Mouse (Mus musculus): ENCODE measurements around the gene Cacnb4. TPM values are rescaled to one million over a fixed set of nuclear protein-coding genes. Genes with fewer than 3 reads are reported as not detected.
A peak's percentile ranks its signal among the peaks of the same experiment; 100 is the strongest.

Gene Cacnb4
- polyA plus RNA-seq, 1 experiment from 2014 or later: 1.2 TPM

- WGBS: 50% methylated on average over 6 of the region's 6 CpGs
- H3K4me1 ChIP-seq: peaks cover 6% of the 10 kb centered on the region; the same call in 1 of the 2 replicates
- no peak overlapping the region for H3K4me2 ChIP-seq
Measured at GRCm38 (mm10) chr2:52643657-52644056, 33.0 kb downstream of the Cacnb4 start.

DNA sequence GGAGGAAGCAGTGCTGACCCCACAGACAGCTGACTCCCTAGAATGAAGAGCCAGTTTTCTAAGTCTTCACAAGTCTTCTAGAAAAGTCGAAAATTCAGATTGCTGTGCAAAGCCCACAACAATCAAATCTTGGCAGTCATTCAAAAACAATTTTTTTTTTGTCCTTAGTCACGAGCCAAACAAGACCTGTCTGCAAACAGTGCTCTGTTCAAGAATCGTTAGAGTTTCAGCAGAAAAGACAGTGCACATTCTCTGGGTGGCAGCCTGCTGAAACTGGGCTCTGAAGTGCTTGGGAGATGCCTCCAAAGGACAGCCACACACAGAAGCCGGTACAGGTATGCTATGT lies 37.1 kb downstream of the Cacnb4 start:
- H3K36me3 ChIP-seq: no peaks in the 10 kb centered on the region
- no peak; the same call in 1 of the 2 replicates for ATAC-seq (ENCODE audit: borderline replicate concordance, extremely low read depth, low FRiP score, low TSS enrichment)
- H3K4me2 ChIP-seq: no peak overlapping the region
- peaks cover 12% of the 10 kb centered on the region for H3K4me1 ChIP-seq
- 0 out of 2 replicates have a peak overlapping the region, but pooled peaks have one; percentile 22 for H3K27ac ChIP-seq
- no peaks in the 10 kb centered on the region for H3K27me3 ChIP-seq
- no peak overlapping the region for H3K9ac ChIP-seq
- 25% methylated on average over 4 of the region's 4 CpGs for WGBS
- H3K4me3 ChIP-seq: no peak overlapping the region
- H3K9me3 ChIP-seq: no peaks in the 10 kb centered on the region

More at GRCm38 (mm10) chr2:52643657-52644056, 33.0 kb downstream of the Cacnb4 start:
- no peaks in the 10 kb centered on the region for H3K27me3 ChIP-seq
- H3K36me3 ChIP-seq: no peaks in the 10 kb centered on the region
- H3K27ac ChIP-seq: no peak overlapping the region
- no peak for ATAC-seq (ENCODE audit: borderline replicate concordance, extremely low read depth, low FRiP score, low TSS enrichment)
- H3K9me3 ChIP-seq: no peaks in the 10 kb centered on the region
- no peak overlapping the region for H3K4me3 ChIP-seq
- no peak overlapping the region for H3K9ac ChIP-seq

DNA sequence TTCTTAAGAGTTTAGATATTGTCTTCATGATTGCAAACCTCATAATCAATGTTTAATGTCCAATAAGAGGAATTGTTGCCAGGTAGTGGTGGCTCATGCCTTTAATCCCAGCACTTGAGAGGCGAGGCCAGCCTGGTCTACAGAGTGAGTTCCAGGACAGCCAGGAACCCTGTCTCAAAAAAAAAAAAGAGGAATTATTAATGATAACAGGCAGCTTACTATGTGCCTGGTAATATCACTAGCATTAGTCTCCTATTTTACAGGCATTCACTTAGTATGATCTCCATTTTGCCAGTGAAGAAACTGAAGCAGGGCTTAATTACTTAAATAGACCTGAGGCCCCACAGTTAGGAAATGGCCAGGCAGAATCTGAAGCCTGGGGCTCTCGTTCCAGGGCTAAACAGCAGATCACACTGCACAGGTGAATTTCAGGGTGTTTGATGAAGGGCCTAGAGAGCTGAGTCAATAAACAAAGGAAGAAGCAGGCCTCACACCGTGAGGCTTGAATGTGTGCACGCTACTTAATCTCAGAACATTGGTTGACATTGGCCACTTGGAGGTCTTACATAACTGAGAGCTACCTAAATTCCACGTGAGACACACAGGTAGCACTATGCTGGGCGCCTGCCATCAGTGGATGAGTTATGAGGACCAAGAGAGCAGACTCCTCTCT lies 37.6 kb downstream of the Cacnb4 start:
- Histone ChIP-seq H3K36me3 (no peaks in the 10 kb centered on the region), H3K4me2 (no peak overlapping the region), H3K27ac (peak overlapping the region; percentile 22; the same call in 1 of the 2 replicates), H3K4me1 (peaks cover 12% of the 10 kb centered on the region), H3K9ac (no peak overlapping the region), H3K9me3 (no peaks in the 10 kb centered on the region), H3K4me3 (no peak overlapping the region), H3K27me3 (no peaks in the 10 kb centered on the region)
- ATAC-seq (ENCODE audit: borderline replicate concordance, extremely low read depth, low FRiP score, low TSS enrichment): no peak; the same call in 1 of the 2 replicates
- 44% methylated on average over 6 of the region's 6 CpGs for WGBS

GRCm38 (mm10) chr2:52638226-52638625 lies 38.4 kb downstream of the Cacnb4 start:
- Histone ChIP-seq H3K4me3 (no peak overlapping the region), H3K9me3 (no peaks in the 10 kb centered on the region), H3K9ac (no peak overlapping the region), H3K4me2 (no peak overlapping the region), H3K27ac (no peak overlapping the region), H3K4me1 (peaks cover 12% of the 10 kb centered on the region), H3K36me3 (no peaks in the 10 kb centered on the region), H3K27me3 (no peaks in the 10 kb centered on the region)
- peak; percentile 35; the same call in 1 of the 2 replicates for ATAC-seq (ENCODE audit: borderline replicate concordance, extremely low read depth, low FRiP score, low TSS enrichment)
- WGBS: 26% methylated on average over 4 of the region's 4 CpGs

GRCm38 (mm10) chr2:52636051-52636450 lies 40.6 kb downstream of the Cacnb4 start:
- no peak overlapping the region for H3K9ac ChIP-seq
- no peaks in the 10 kb centered on the region for H3K9me3 ChIP-seq
- no peak for ATAC-seq (ENCODE audit: borderline replicate concordance, extremely low read depth, low FRiP score, low TSS enrichment)
- no peak overlapping the region for H3K4me2 ChIP-seq
- H3K27me3 ChIP-seq: no peaks in the 10 kb centered on the region
- peaks cover 12% of the 10 kb centered on the region for H3K4me1 ChIP-seq
- H3K4me3 ChIP-seq: no peak overlapping the region
- WGBS: 61% methylated on average over 5 of the region's 5 CpGs
- no peaks in the 10 kb centered on the region for H3K36me3 ChIP-seq
- no peak overlapping the region for H3K27ac ChIP-seq

- Histone ChIP-seq H3K9me3 (no peaks in the 10 kb centered on the region), H3K4me3 (no peak overlapping the region), H3K9ac (no peak overlapping the region), H3K27ac (no peak overlapping the region), H3K4me1 (peaks cover 12% of the 10 kb centered on the region), H3K36me3 (no peaks in the 10 kb centered on the region), H3K27me3 (no peaks in the 10 kb centered on the region), H3K4me2 (no peak overlapping the region)
- no peak for ATAC-seq (ENCODE audit: borderline replicate concordance, extremely low read depth, low FRiP score, low TSS enrichment)
- 27% methylated on average over 4 of the region's 4 CpGs for WGBS
Measured at GRCm38 (mm10) chr2:52635358-52635757, 41.3 kb downstream of the Cacnb4 start.

DNA sequence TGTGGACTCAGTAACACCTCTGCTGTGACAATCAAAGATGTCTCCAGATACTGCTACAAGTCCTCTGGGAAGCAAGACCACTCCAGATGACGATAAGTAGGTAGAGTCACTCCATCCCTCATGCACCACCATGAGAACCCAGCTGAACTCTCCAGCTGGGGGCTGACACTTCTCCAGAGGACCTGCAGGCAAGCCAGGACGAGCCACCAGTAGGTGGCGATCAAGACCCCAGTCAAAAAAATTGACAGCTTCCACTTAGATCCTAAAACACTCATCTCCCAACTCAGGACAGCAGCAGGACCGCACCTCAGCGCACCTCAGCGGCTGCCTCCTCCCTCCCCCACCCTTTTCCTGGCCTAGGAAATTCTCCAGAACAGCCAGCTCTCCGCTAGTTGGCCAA lies 43.8 kb downstream of the Cacnb4 start:
- no peaks in the 10 kb centered on the region for H3K36me3 ChIP-seq
- H3K4me1 ChIP-seq: no peaks in the 10 kb centered on the region
- no peak; the same call in 1 of the 2 replicates for ATAC-seq (ENCODE audit: borderline replicate concordance, extremely low read depth, low FRiP score, low TSS enrichment)
- 4% methylated on average over 7 of the region's 7 CpGs for WGBS
- H3K27me3 ChIP-seq: no peaks in the 10 kb centered on the region
- H3K4me2 ChIP-seq: no peak overlapping the region
- H3K4me3 ChIP-seq: no peak overlapping the region
- no peak overlapping the region for H3K27ac ChIP-seq
- no peaks in the 10 kb centered on the region for H3K9me3 ChIP-seq
- no peak overlapping the region for H3K9ac ChIP-seq

GRCm38 (mm10) chr2:52628186-52628585 lies 48.4 kb downstream of the Cacnb4 start:
- Histone ChIP-seq H3K27ac (no peak overlapping the region), H3K4me3 (no peak overlapping the region), H3K27me3 (no peaks in the 10 kb centered on the region), H3K36me3 (no peaks in the 10 kb centered on the region), H3K9ac (no peak overlapping the region), H3K9me3 (no peaks in the 10 kb centered on the region), H3K4me2 (no peak overlapping the region), H3K4me1 (peaks cover 10% of the 10 kb centered on the region)
- 64% methylated on average over 4 of the region's 4 CpGs for WGBS
- no peak for ATAC-seq (ENCODE audit: borderline replicate concordance, extremely low read depth, low FRiP score, low TSS enrichment)

DNA sequence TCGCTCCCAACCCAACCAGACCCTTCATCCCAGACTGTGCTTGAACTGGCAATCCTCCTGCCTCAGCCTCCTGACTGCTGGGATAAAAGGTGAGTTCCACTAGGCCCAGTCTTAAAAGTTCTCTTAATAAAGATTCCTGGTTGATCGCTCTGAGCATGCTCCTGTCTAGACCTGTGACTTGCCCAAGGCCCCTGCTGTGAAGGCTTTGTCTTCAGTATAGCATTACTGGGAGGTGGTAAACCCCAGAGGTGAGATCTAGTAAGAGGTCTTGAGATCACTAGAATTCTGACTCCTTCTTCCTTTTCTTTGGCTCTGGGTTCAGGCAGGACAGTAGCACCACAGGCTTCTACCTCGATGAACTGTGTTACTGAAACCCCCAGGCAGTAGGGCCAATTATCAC lies 50.4 kb downstream of the Cacnb4 start:
- no peak overlapping the region for H3K4me3 ChIP-seq
- peaks cover 14% of the 10 kb centered on the region for H3K4me1 ChIP-seq
- H3K27ac ChIP-seq: no peak overlapping the region
- H3K4me2 ChIP-seq: no peak overlapping the region
- 93% methylated on average over 3 of the region's 3 CpGs for WGBS
- no peaks in the 10 kb centered on the region for H3K9me3 ChIP-seq
- H3K27me3 ChIP-seq: no peaks in the 10 kb centered on the region
- H3K36me3 ChIP-seq: no peaks in the 10 kb centered on the region
- H3K9ac ChIP-seq: no peak overlapping the region
- no peak for ATAC-seq (ENCODE audit: borderline replicate concordance, extremely low read depth, low FRiP score, low TSS enrichment)

GRCm38 (mm10) chr2:52625731-52626130 lies 50.9 kb downstream of the Cacnb4 start:
- Histone ChIP-seq H3K36me3 (no peaks in the 10 kb centered on the region), H3K9me3 (no peaks in the 10 kb centered on the region), H3K4me3 (no peak overlapping the region), H3K4me1 (peaks cover 14% of the 10 kb centered on the region), H3K4me2 (no peak overlapping the region), H3K27ac (no peak overlapping the region), H3K27me3 (no peaks in the 10 kb centered on the region), H3K9ac (no peak overlapping the region)
- 77% methylated on average over 6 of the region's 6 CpGs for WGBS
- no peak for ATAC-seq (ENCODE audit: borderline replicate concordance, extremely low read depth, low FRiP score, low TSS enrichment)

DNA sequence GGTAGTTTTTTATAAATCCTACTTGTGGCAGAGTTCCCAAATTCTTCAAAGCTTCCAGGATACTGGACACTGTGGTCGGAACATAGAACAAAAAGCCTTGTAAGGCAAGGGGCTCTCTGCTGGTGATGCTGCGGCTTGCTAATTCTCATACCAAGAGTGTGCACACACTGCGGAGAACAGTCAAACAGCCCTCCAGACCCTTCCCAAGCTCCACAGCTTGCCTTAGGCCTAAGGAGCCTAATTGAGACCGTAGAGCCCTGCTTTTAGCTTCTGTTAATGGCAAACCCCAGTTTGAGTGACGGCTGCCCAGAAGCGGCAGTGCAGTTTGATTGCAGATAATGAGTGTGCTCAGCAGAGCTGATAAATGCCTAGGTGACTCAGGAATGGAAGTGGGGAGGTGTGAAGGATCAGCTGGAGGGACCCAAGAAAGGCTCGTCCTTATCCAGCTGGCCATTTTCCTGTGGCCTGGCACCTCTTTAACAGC lies 52.7 kb downstream of the Cacnb4 start:
- 40% methylated on average over 7 of the region's 7 CpGs for WGBS

GRCm38 (mm10) chr2:52623461-52623860 lies 53.2 kb downstream of the Cacnb4 start:
- no peak overlapping the region for H3K4me2 ChIP-seq
- peak overlapping the region; percentile 58 for H3K27ac ChIP-seq
- no peak overlapping the region for H3K4me3 ChIP-seq
- no peaks in the 10 kb centered on the region for H3K27me3 ChIP-seq
- no peak overlapping the region for H3K9ac ChIP-seq
- peaks cover 16% of the 10 kb centered on the region for H3K4me1 ChIP-seq
- 31% methylated on average over 4 of the region's 4 CpGs for WGBS
- peak; percentile 79; the same call in 1 of the 2 replicates for ATAC-seq (ENCODE audit: borderline replicate concordance, extremely low read depth, low FRiP score, low TSS enrichment)
- H3K9me3 ChIP-seq: no peaks in the 10 kb centered on the region
- H3K36me3 ChIP-seq: no peaks in the 10 kb centered on the region

More for the DNA sequence above, 52.7 kb downstream of the Cacnb4 start:
- Histone ChIP-seq H3K36me3 (no peaks in the 10 kb centered on the region), H3K4me3 (no peak overlapping the region), H3K9me3 (no peaks in the 10 kb centered on the region), H3K27ac (peak overlapping the region; percentile 58), H3K27me3 (no peaks in the 10 kb centered on the region), H3K4me2 (no peak overlapping the region), H3K4me1 (peaks cover 14% of the 10 kb centered on the region), H3K9ac (no peak overlapping the region)
- ATAC-seq (ENCODE audit: borderline replicate concordance, extremely low read depth, low FRiP score, low TSS enrichment): peak; percentile 44

Measured in lung, embryonic 15.5 days (tissue).